Mouse (Mus musculus): ENCODE results near the gene Polk. TPM values are rescaled to one million over a fixed set of nuclear protein-coding genes. Genes with fewer than 3 reads are reported as not detected.

Gene Polk
- polyA plus RNA-seq, 1 experiment from 2014 or later = 6.7 TPM

- ATAC-seq (ENCODE audit: low FRiP score, low TSS enrichment) (no peak), DNase-seq (no peak)
- Histone ChIP-seq H3K9ac (replicated peaks; ENCODE audit: low read length) (no peak overlapping the region), H3K4me3 (replicated peaks; ENCODE audit: low read depth, low read length) (no peak overlapping the region), H3K4me1 (ENCODE audit: control insufficient read depth, insufficient read depth, low read length) (no peaks in the 10 kb centered on the region), H3K27me3 (ENCODE audit: control insufficient read depth, insufficient read depth, low read length) (no peaks in the 10 kb centered on the region), H3K36me3 (ENCODE audit: control insufficient read depth, insufficient read depth, low read length) (peaks cover 6% of the 10 kb centered on the region; the same call in 1 of the 2 replicates), H3K4me2 (ENCODE audit: low read length) (no peak overlapping the region), H3K27ac (replicated peaks; ENCODE audit: low read depth, low read length) (no peak overlapping the region), H3K9me3 (ENCODE audit: control insufficient read depth, low read length) (no peaks in the 10 kb centered on the region)
- 75% methylated on average over 10 of the region's 10 CpGs for WGBS
These were observed 28.1 kb upstream of the Polk start for GRCm38 (mm10) chr13:96570313-96571015.

- ATAC-seq (ENCODE audit: low FRiP score, low TSS enrichment) = no peak
- Histone ChIP-seq H3K9ac (replicated peaks; ENCODE audit: low read length) (no peak overlapping the region), H3K9me3 (ENCODE audit: control insufficient read depth, low read length) (no peaks in the 10 kb centered on the region), H3K4me1 (ENCODE audit: control insufficient read depth, insufficient read depth, low read length) (no peaks in the 10 kb centered on the region), H3K27ac (replicated peaks; ENCODE audit: low read depth, low read length) (no peak overlapping the region), H3K36me3 (ENCODE audit: control insufficient read depth, insufficient read depth, low read length) (peaks cover 3% of the 10 kb centered on the region; the same call in 1 of the 2 replicates), H3K4me2 (ENCODE audit: low read length) (no peak overlapping the region), H3K4me3 (replicated peaks; ENCODE audit: low read depth, low read length) (no peak overlapping the region), H3K27me3 (ENCODE audit: control insufficient read depth, insufficient read depth, low read length) (no peaks in the 10 kb centered on the region)
- 77% methylated on average over 6 of the region's 6 CpGs for WGBS
- DNase-seq = no peak
These were observed 25.6 kb upstream of the Polk start for GRCm38 (mm10) chr13:96567977-96568376.

- Histone ChIP-seq H3K9ac (replicated peaks; ENCODE audit: low read length) (no peak overlapping the region), H3K9me3 (ENCODE audit: control insufficient read depth, low read length) (no peaks in the 10 kb centered on the region), H3K27me3 (ENCODE audit: control insufficient read depth, insufficient read depth, low read length) (no peaks in the 10 kb centered on the region), H3K27ac (replicated peaks; ENCODE audit: low read depth, low read length) (no peak overlapping the region), H3K4me3 (replicated peaks; ENCODE audit: low read depth, low read length) (no peak overlapping the region), H3K36me3 (ENCODE audit: control insufficient read depth, insufficient read depth, low read length) (0 out of 2 replicates have a peak, but pooled peaks cover 2% of the 10 kb centered on the region), H3K4me2 (ENCODE audit: low read length) (no peak overlapping the region), H3K4me1 (ENCODE audit: control insufficient read depth, insufficient read depth, low read length) (no peaks in the 10 kb centered on the region)
- DNase-seq = no peak
- no peak for ATAC-seq (ENCODE audit: low FRiP score, low TSS enrichment)
- 92% methylated on average over 3 of the region's 3 CpGs for WGBS
These were observed 12.7 kb upstream of the Polk start for GRCm38 (mm10) chr13:96555099-96555498.

GRCm38 (mm10) chr13:96547941-96548340 lies 5.6 kb upstream of the Polk start:
- H3K36me3 ChIP-seq (ENCODE audit: control insufficient read depth, insufficient read depth, low read length) = no peaks in the 10 kb centered on the region
- DNase-seq (no peak), ATAC-seq (ENCODE audit: low FRiP score, low TSS enrichment) (no peak)
- H3K9me3 ChIP-seq (ENCODE audit: control insufficient read depth, low read length) = no peaks in the 10 kb centered on the region
- no peak overlapping the region for H3K9ac ChIP-seq (replicated peaks; ENCODE audit: low read length)
- no peaks in the 10 kb centered on the region for H3K27me3 ChIP-seq (ENCODE audit: control insufficient read depth, insufficient read depth, low read length)
- no peak overlapping the region for H3K4me2 ChIP-seq (ENCODE audit: low read length)
- H3K4me1 ChIP-seq (ENCODE audit: control insufficient read depth, insufficient read depth, low read length) = peaks cover 9% of the 10 kb centered on the region
- H3K4me3 ChIP-seq (replicated peaks; ENCODE audit: low read depth, low read length) = no peak overlapping the region
- H3K27ac ChIP-seq (replicated peaks; ENCODE audit: low read depth, low read length) = no peak overlapping the region
- 73% methylated on average over 4 of the region's 4 CpGs for WGBS

- H3K4me1 ChIP-seq (ENCODE audit: control insufficient read depth, insufficient read depth, low read length) = peaks cover 9% of the 10 kb centered on the region
- no peak overlapping the region for H3K4me2 ChIP-seq (ENCODE audit: low read length)
- no peak overlapping the region for H3K4me3 ChIP-seq (replicated peaks; ENCODE audit: low read depth, low read length)
- H3K9me3 ChIP-seq (ENCODE audit: control insufficient read depth, low read length) = no peaks in the 10 kb centered on the region
- no peak overlapping the region for H3K9ac ChIP-seq (replicated peaks; ENCODE audit: low read length)
- ATAC-seq (ENCODE audit: low FRiP score, low TSS enrichment) = no peak
- H3K27me3 ChIP-seq (ENCODE audit: control insufficient read depth, insufficient read depth, low read length) = no peaks in the 10 kb centered on the region
- 82% methylated on average over 1 of the region's 1 CpGs for WGBS
- H3K36me3 ChIP-seq (ENCODE audit: control insufficient read depth, insufficient read depth, low read length) = no peaks in the 10 kb centered on the region
- no peak for DNase-seq
- H3K27ac ChIP-seq (replicated peaks; ENCODE audit: low read depth, low read length) = no peak overlapping the region
These were observed 4.9 kb upstream of the Polk start for GRCm38 (mm10) chr13:96547250-96547649.

GRCm38 (mm10) chr13:96544506-96544905 lies 2.1 kb upstream of the Polk start:
- Histone ChIP-seq H3K4me3 (replicated peaks; ENCODE audit: low read depth, low read length) (no peak overlapping the region), H3K4me1 (ENCODE audit: control insufficient read depth, insufficient read depth, low read length) (peaks cover 12% of the 10 kb centered on the region), H3K36me3 (ENCODE audit: control insufficient read depth, insufficient read depth, low read length) (no peaks in the 10 kb centered on the region), H3K27ac (replicated peaks; ENCODE audit: low read depth, low read length) (no peak overlapping the region), H3K9ac (replicated peaks; ENCODE audit: low read length) (no peak overlapping the region), H3K9me3 (ENCODE audit: control insufficient read depth, low read length) (no peaks in the 10 kb centered on the region), H3K27me3 (ENCODE audit: control insufficient read depth, insufficient read depth, low read length) (no peaks in the 10 kb centered on the region), H3K4me2 (ENCODE audit: low read length) (no peak overlapping the region)
- peak; percentile 25 for DNase-seq
- ATAC-seq (ENCODE audit: low FRiP score, low TSS enrichment) = no peak
- 84% methylated on average over 2 of the region's 2 CpGs for WGBS

- Histone ChIP-seq H3K4me3 (replicated peaks; ENCODE audit: low read depth, low read length) (peak overlapping the region; percentile 92), H3K9me3 (ENCODE audit: control insufficient read depth, low read length) (no peaks in the 10 kb centered on the region), H3K36me3 (ENCODE audit: control insufficient read depth, insufficient read depth, low read length) (no peaks in the 10 kb centered on the region), H3K27me3 (ENCODE audit: control insufficient read depth, insufficient read depth, low read length) (no peaks in the 10 kb centered on the region), H3K4me1 (ENCODE audit: control insufficient read depth, insufficient read depth, low read length) (peaks cover 12% of the 10 kb centered on the region), H3K27ac (replicated peaks; ENCODE audit: low read depth, low read length) (peak overlapping the region; percentile 97), H3K4me2 (ENCODE audit: low read length) (peak overlapping the region; percentile 84), H3K9ac (replicated peaks; ENCODE audit: low read length) (peak overlapping the region; percentile 91)
- DNase-seq (peak; percentile 70), ATAC-seq (ENCODE audit: low FRiP score, low TSS enrichment) (no peak; the same call in 1 of the 2 replicates)
- under 1% methylated on average over 73 of the region's 73 CpGs for WGBS
These were observed 817 bp upstream of the Polk start for GRCm38 (mm10) chr13:96542901-96543891.

GRCm38 (mm10) chr13:96541381-96541780 lies 998 bp downstream of the Polk start:
- H3K27me3 ChIP-seq (ENCODE audit: control insufficient read depth, insufficient read depth, low read length) = no peaks in the 10 kb centered on the region
- peak overlapping the region; percentile 61 for H3K4me2 ChIP-seq (ENCODE audit: low read length)
- H3K36me3 ChIP-seq (ENCODE audit: control insufficient read depth, insufficient read depth, low read length) = no peaks in the 10 kb centered on the region
- peaks cover 12% of the 10 kb centered on the region for H3K4me1 ChIP-seq (ENCODE audit: control insufficient read depth, insufficient read depth, low read length)
- ATAC-seq (ENCODE audit: low FRiP score, low TSS enrichment) (no peak), DNase-seq (no peak)
- H3K4me3 ChIP-seq (replicated peaks; ENCODE audit: low read depth, low read length) = 0 out of 2 replicates have a peak overlapping the region, but pooled peaks have one; percentile 92
- H3K9me3 ChIP-seq (ENCODE audit: control insufficient read depth, low read length) = no peaks in the 10 kb centered on the region
- 74% methylated on average over 2 of the region's 2 CpGs for WGBS
- no peak overlapping the region for H3K27ac ChIP-seq (replicated peaks; ENCODE audit: low read depth, low read length)
- no peak overlapping the region for H3K9ac ChIP-seq (replicated peaks; ENCODE audit: low read length)
